Mouse (Mus musculus) C2C12 (cell line): Measurements from ENCODE around the gene Zdhhc8. TPM values are rescaled to one million over a fixed set of nuclear protein-coding genes. Genes with fewer than 3 reads are reported as not detected.

Source experiments
- H3K27me3 ChIP-seq: one replicate; pipeline ENCODE4 v1.6.1; 2011; ENCODE audit not compliant: control insufficient read depth, insufficient read depth, insufficient read length
- H3K36me3 ChIP-seq: one replicate; pipeline ENCODE4 v1.6.1; 2011; ENCODE audit not compliant: control insufficient read depth, insufficient read depth
- H3K4me3 ChIP-seq: one replicate; pipeline ENCODE4 v1.5.1; 2011; ENCODE audit warnings: mild to moderate bottlenecking, control low read depth; ENCODE audit not compliant: poor library complexity, insufficient read depth, severe bottlenecking
- H3K79me2 ChIP-seq: one replicate; pipeline ENCODE4 v1.6.1; 2011; ENCODE audit not compliant: control insufficient read depth, insufficient read depth
- H3K79me3 ChIP-seq: one replicate; pipeline ENCODE4 v1.6.1; 2011; ENCODE audit warnings: low read depth, control low read depth
- H3ac ChIP-seq: one replicate; pipeline ENCODE3; 2011; ENCODE audit warnings: low read depth; ENCODE audit not compliant: control insufficient read depth, insufficient read length
- CEBPB ChIP-seq: IDR thresholded peaks from one replicate; pipeline ENCODE4 v1.6.1; 2011; ENCODE audit warnings: low read depth, mild to moderate bottlenecking, control low read depth, moderate library complexity
- CTCF ChIP-seq: IDR thresholded peaks from one replicate; pipeline ENCODE4 v1.5.1; 2011; ENCODE audit not compliant: control insufficient read depth, insufficient read depth, insufficient read length
- FOSL1 ChIP-seq: IDR thresholded peaks from one replicate; pipeline ENCODE4 v1.8.0; 2011; ENCODE audit warnings: mild to moderate bottlenecking, low read length; ENCODE audit not compliant: poor library complexity, insufficient read depth, severe bottlenecking
- MAX ChIP-seq: IDR thresholded peaks from one replicate; pipeline ENCODE4 v1.6.1; 2011; ENCODE audit warnings: mild to moderate bottlenecking, control low read depth
- MYOD1 ChIP-seq: IDR thresholded peaks from one replicate; pipeline ENCODE4 v1.6.1; 2011; ENCODE audit warnings: low read depth; ENCODE audit not compliant: control insufficient read depth, insufficient read length
- MYOG ChIP-seq: IDR thresholded peaks from one replicate; pipeline ENCODE4 v1.6.1; 2011; ENCODE audit not compliant: control insufficient read depth, insufficient read length; ENCODE audit errors: extremely low read depth
- USF1 ChIP-seq: IDR thresholded peaks from one replicate; pipeline ENCODE4 v1.6.1; 2011; ENCODE audit warnings: low read depth, mild to moderate bottlenecking, control low read depth, moderate library complexity
- polyA plus RNA-seq: library from polyadenylated mRNA; unstranded; fragments of >200 nt; fragmentation: generic; extraction: Trizol; gene quantifications from one replicate; pipeline ENCODE4 v1.2.1, GENCODE M21; 2012; ENCODE audit warnings: missing spikeins

Gene Zdhhc8
- polyA plus RNA-seq, 1 experiment, result 37.4 TPM

GRCm38 (mm10) chr16:18203430-18204091, 31.4 kb downstream of the Zdhhc8 start:
- Histone ChIP-seq H3K79me3 (no peaks in the 10 kb centered on the region), H3K4me3 (no peak overlapping the region), H3ac (no peak overlapping the region), H3K36me3 (no peaks in the 10 kb centered on the region), H3K79me2 (no peaks in the 10 kb centered on the region), H3K27me3 (peaks cover 18% of the 10 kb centered on the region)
- TF ChIP-seq FOSL1, result no peak
- TF ChIP-seq CEBPB, result no peak
- TF ChIP-seq MYOG, result no peak

GRCm38 (mm10) chr16:18202061-18202460, 32.9 kb downstream of the Zdhhc8 start:
- Histone ChIP-seq H3ac (no peak overlapping the region), H3K36me3 (no peaks in the 10 kb centered on the region), H3K79me2 (no peaks in the 10 kb centered on the region), H3K79me3 (no peaks in the 10 kb centered on the region), H3K27me3 (peaks cover 10% of the 10 kb centered on the region), H3K4me3 (no peak overlapping the region)
- no peak for TF ChIP-seq FOSL1
- no peak for TF ChIP-seq MYOG
- TF ChIP-seq USF1, result no peak
- TF ChIP-seq CEBPB, result no peak
- TF ChIP-seq MAX, result no peak
- no peak for TF ChIP-seq CTCF
- no peak for TF ChIP-seq MYOD1

GRCm38 (mm10) chr16:18201620-18202019, 33.3 kb downstream of the Zdhhc8 start:
- Histone ChIP-seq H3K79me3 (no peaks in the 10 kb centered on the region), H3K27me3 (peaks cover 6% of the 10 kb centered on the region), H3K36me3 (no peaks in the 10 kb centered on the region), H3K4me3 (no peak overlapping the region), H3K79me2 (no peaks in the 10 kb centered on the region), H3ac (no peak overlapping the region)
- TF ChIP-seq FOSL1, result no peak
- TF ChIP-seq CTCF, result no peak
- TF ChIP-seq MAX, result no peak
- TF ChIP-seq MYOD1, result no peak
- TF ChIP-seq MYOG, result no peak
- TF ChIP-seq CEBPB, result no peak
- TF ChIP-seq USF1, result no peak

- no peaks in the 10 kb centered on the region for H3K79me3 ChIP-seq
- H3K36me3 ChIP-seq, result no peaks in the 10 kb centered on the region
- peaks cover 3% of the 10 kb centered on the region for H3K27me3 ChIP-seq
- TF ChIP-seq CEBPB (no peak), MAX (no peak), CTCF (no peak), USF1 (no peak), MYOG (no peak), FOSL1 (no peak), MYOD1 (no peak)
- no peak overlapping the region for H3ac ChIP-seq
- no peak overlapping the region for H3K4me3 ChIP-seq
- no peaks in the 10 kb centered on the region for H3K79me2 ChIP-seq
Observed at GRCm38 (mm10) chr16:18200062-18200461, 34.9 kb downstream of the Zdhhc8 start.

GRCm38 (mm10) chr16:18198365-18199098, 36.4 kb downstream of the Zdhhc8 start:
- no peak for TF ChIP-seq MYOD1
- TF ChIP-seq FOSL1, result no peak
- TF ChIP-seq USF1, result no peak
- TF ChIP-seq CEBPB, result no peak
- no peak for TF ChIP-seq MAX
- TF ChIP-seq CTCF, result no peak
- TF ChIP-seq MYOG, result no peak
- no peaks in the 10 kb centered on the region for H3K79me3 ChIP-seq
- peaks cover 2% of the 10 kb centered on the region for H3K27me3 ChIP-seq
- H3K4me3 ChIP-seq, result no peak overlapping the region
- no peaks in the 10 kb centered on the region for H3K79me2 ChIP-seq
- H3K36me3 ChIP-seq, result no peaks in the 10 kb centered on the region
- no peak overlapping the region for H3ac ChIP-seq

GRCm38 (mm10) chr16:18197881-18198280, 37.1 kb downstream of the Zdhhc8 start:
- no peak for TF ChIP-seq USF1
- no peak for TF ChIP-seq MAX
- TF ChIP-seq CTCF, result no peak
- no peak for TF ChIP-seq MYOD1
- no peak for TF ChIP-seq CEBPB
- no peak for TF ChIP-seq FOSL1
- no peak for TF ChIP-seq MYOG
- H3K79me2 ChIP-seq, result no peaks in the 10 kb centered on the region
- no peaks in the 10 kb centered on the region for H3K27me3 ChIP-seq

More at GRCm38 (mm10) chr16:18197881-18198280, 37.1 kb downstream of the Zdhhc8 start:
- H3ac ChIP-seq, result no peak overlapping the region
- H3K4me3 ChIP-seq, result no peak overlapping the region
- H3K36me3 ChIP-seq, result no peaks in the 10 kb centered on the region
- no peaks in the 10 kb centered on the region for H3K79me3 ChIP-seq
